Mouse (Mus musculus): Measurements from ENCODE around the gene Hnrnpl.

- TF ChIP-seq CTCF (IDR thresholded peaks at IDR 0.05; ENCODE audit: low read depth) (no peak), EP300 (IDR thresholded peaks at IDR 0.05; ENCODE audit: low read depth) (no peak)
Observed at GRCm38 (mm10) chr7:28822556-28822955, 14.2 kb downstream of the Hnrnpl start.
